Mouse (Mus musculus) retina, postnatal 1 day (tissue): ENCODE data around the gene Kcna4.

ENCODE experiments used
- DNase-seq: peaks from one replicate; pipeline ENCODE4 v3.0.0-alpha.2; 2012

Kcna4 gene

GRCm38 (mm10) chr2:107289990-107290696, at the start of gene Kcna4:
TSS of gene Kcna4 (plus strand) at chr2:107290639.
- peak; percentile 83 for DNase-seq

GRCm38 (mm10) chr2:107258091-107258490, 32.3 kb upstream of the Kcna4 start:
- DNase-seq: peak; percentile 4

- DNase-seq: no peak
These were observed 24.2 kb upstream of the Kcna4 start for GRCm38 (mm10) chr2:107266251-107266650.

GRCm38 (mm10) chr2:107270050-107270449, 20.4 kb upstream of the Kcna4 start:
- DNase-seq: no peak

- DNase-seq: no peak
These were observed 219 bp downstream of the Kcna4 start for GRCm38 (mm10) chr2:107290697-107291019.

- DNase-seq: peak; percentile 47
These were observed 703 bp downstream of the Kcna4 start for GRCm38 (mm10) chr2:107291142-107291541.

GRCm38 (mm10) chr2:107294521-107294920, 4.1 kb downstream of the Kcna4 start:
- no peak for DNase-seq

- no peak for DNase-seq
These were observed 11.4 kb downstream of the Kcna4 start for GRCm38 (mm10) chr2:107301886-107302285.

- DNase-seq: no peak
These were observed 14.3 kb downstream of the Kcna4 start for GRCm38 (mm10) chr2:107304707-107305106.

- no peak for DNase-seq
These were observed 15.6 kb downstream of the Kcna4 start for GRCm38 (mm10) chr2:107306077-107306476.

- DNase-seq: no peak
These were observed 28.2 kb downstream of the Kcna4 start for GRCm38 (mm10) chr2:107318636-107319035.

GRCm38 (mm10) chr2:107321596-107322226, 31.3 kb downstream of the Kcna4 start:
- peak; percentile 20 for DNase-seq

GRCm38 (mm10) chr2:107324090-107324489, 33.7 kb downstream of the Kcna4 start:
- DNase-seq: no peak

GRCm38 (mm10) chr2:107327276-107327675, 36.8 kb downstream of the Kcna4 start:
- no peak for DNase-seq

- no peak for DNase-seq
These were observed 50.9 kb downstream of the Kcna4 start for GRCm38 (mm10) chr2:107341291-107341690.

- DNase-seq: no peak
These were observed 54.4 kb downstream of the Kcna4 start for GRCm38 (mm10) chr2:107344807-107345206.

GRCm38 (mm10) chr2:107345299-107345698, 54.9 kb downstream of the Kcna4 start:
- DNase-seq: no peak
